24 mouse cellular contexts compared by ENCODE assay signal in the genomic region with DNA sequence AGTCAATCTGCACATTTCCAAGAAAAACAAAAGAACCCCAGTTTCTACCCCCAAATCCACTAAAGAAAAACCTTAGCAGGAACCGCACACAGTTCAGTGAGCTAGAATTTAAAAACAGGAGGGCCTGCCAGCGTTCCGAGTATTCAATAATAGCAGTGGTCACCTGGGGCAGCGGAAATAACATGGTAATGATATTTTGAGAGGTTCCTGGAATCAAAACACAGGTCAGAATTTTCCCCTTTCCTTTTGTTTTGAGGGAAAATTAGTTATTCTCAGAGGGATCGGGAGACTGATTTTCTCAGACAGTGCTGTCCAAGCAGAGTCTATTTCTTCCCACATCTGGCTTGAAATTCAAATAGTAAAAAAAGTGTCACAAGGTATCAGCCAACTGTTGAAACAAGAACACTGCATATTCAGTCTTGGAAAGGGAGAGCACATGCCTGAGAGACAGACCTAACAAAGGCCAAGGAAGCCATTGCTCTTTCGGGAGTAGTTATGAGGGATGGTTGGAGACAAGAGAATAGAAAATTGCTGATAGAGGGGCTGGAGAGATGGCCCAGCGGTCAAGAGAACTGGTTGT. TPM values are rescaled to one million over a fixed set of nuclear protein-coding genes. Genes with fewer than 3 reads are reported as not detected.
A peak's percentile ranks its signal among the peaks of the same experiment; 100 is the strongest.
DNase-seq lines count a peak whose midpoint lies in the region; ATAC-seq and TF ChIP-seq lines count a peak whose summit lies in the region.
"Had no signal": no experiment of that assay in that cellular context is flagged by ENCODE, and none has a peak within 500 bp of the region (broad histone marks: within the 10 kb centered on the region; RNA-seq: fewer than 3 reads in every experiment).

No protein-coding gene starts in this region.

- 31% methylated on average over 7 of the region's 7 CpGs for WGBS in heart, adult 2 months
- WGBS in kidney, embryonic 15.5 days: 72% methylated on average over 7 of the region's 7 CpGs
- 78% methylated on average over 7 of the region's 7 CpGs for WGBS in limb, embryonic 13.5 days
- WGBS in hindbrain, embryonic 10.5 days: 90% methylated on average over 7 of the region's 7 CpGs

- no peak for TF ChIP-seq EP300 in heart, adult 2 months (IDR thresholded peaks at IDR 0.05; ENCODE audit: insufficient read depth, low read depth, low read length)

- no peak overlapping the region for H3K4me2 ChIP-seq in kidney, embryonic 15.5 days
- no peak overlapping the region for H3K4me2 ChIP-seq in limb, embryonic 13.5 days (replicated peaks)
- H3K4me2 ChIP-seq: forebrain, embryonic 13.5 days; hindbrain, embryonic 15.5 days; liver, embryonic 11.5 days; neural tube, embryonic 13.5 days had no signal

- TF ChIP-seq CTCF in heart, adult 2 months (IDR thresholded peaks at IDR 0.05): no peak

- H3K27ac ChIP-seq in heart, adult 2 months: peak overlapping the region; percentile 62
- H3K27ac ChIP-seq in kidney, embryonic 15.5 days: peak overlapping the region; percentile 39; the same call in 1 of the 2 replicates
- H3K27ac ChIP-seq in limb, embryonic 13.5 days: peak overlapping the region; percentile 80
- no peak overlapping the region for H3K27ac ChIP-seq in hindbrain, embryonic 10.5 days
- H3K27ac ChIP-seq: forebrain, embryonic 13.5 days; hindbrain, embryonic 15.5 days; neural tube, embryonic 13.5 days had no signal

- no peak for TF ChIP-seq POLR2A in heart, adult 2 months (IDR thresholded peaks at IDR 0.05; ENCODE audit: insufficient read depth, low read depth, low read length)

- no peak overlapping the region for H3K4me3 ChIP-seq in heart, adult 2 months
- H3K4me3 ChIP-seq in kidney, embryonic 15.5 days (replicated peaks): no peak overlapping the region
- H3K4me3 ChIP-seq in limb, embryonic 13.5 days: no peak overlapping the region
- H3K4me3 ChIP-seq in hindbrain, embryonic 10.5 days: no peak overlapping the region
- H3K4me3 ChIP-seq: forebrain, embryonic 13.5 days; hindbrain, embryonic 15.5 days; megakaryocyte, embryonic 14.5 days; neural tube, embryonic 13.5 days had no signal

- H3K27me3 ChIP-seq in heart, adult 2 months (ENCODE audit: control insufficient read depth, insufficient read depth, low read length): no peaks in the 10 kb centered on the region
- H3K27me3 ChIP-seq in kidney, embryonic 15.5 days: no peaks in the 10 kb centered on the region
- no peaks in the 10 kb centered on the region for H3K27me3 ChIP-seq in limb, embryonic 13.5 days
- no peaks in the 10 kb centered on the region for H3K27me3 ChIP-seq in hindbrain, embryonic 10.5 days (ENCODE audit: insufficient read depth, poor library complexity, severe bottlenecking)
- H3K27me3 ChIP-seq: CH12.LX; forebrain, embryonic 13.5 days; hindbrain, embryonic 15.5 days; neural tube, embryonic 13.5 days had no signal

- H3K9ac ChIP-seq in heart, adult 2 months (ENCODE audit: low read depth, low read length): no peak overlapping the region
- no peak overlapping the region for H3K9ac ChIP-seq in kidney, embryonic 15.5 days
- no peak overlapping the region for H3K9ac ChIP-seq in limb, embryonic 13.5 days
- H3K9ac ChIP-seq: forebrain, embryonic 13.5 days; hindbrain, embryonic 15.5 days; neural tube, embryonic 13.5 days had no signal

- peaks cover 11% of the 10 kb centered on the region for H3K4me1 ChIP-seq in heart, adult 2 months (ENCODE audit: control insufficient read depth, insufficient read depth, low read length)
- peaks cover 26% of the 10 kb centered on the region for H3K4me1 ChIP-seq in kidney, embryonic 15.5 days
- H3K4me1 ChIP-seq in limb, embryonic 13.5 days: peaks cover 36% of the 10 kb centered on the region
- H3K4me1 ChIP-seq in hindbrain, embryonic 10.5 days (replicated peaks): peaks cover 11% of the 10 kb centered on the region; the same call in 1 of the 2 replicates

- H3K79me2 ChIP-seq in heart, adult 2 months (replicated peaks; ENCODE audit: control insufficient read depth, insufficient read depth, low read length): peaks cover 12% of the 10 kb centered on the region

- ATAC-seq in kidney, embryonic 15.5 days (replicated peaks; ENCODE audit: low FRiP score): no peak
- ATAC-seq in limb, embryonic 13.5 days (ENCODE audit: low FRiP score, low read depth): 0 out of 2 replicates have a peak, but pooled peaks have one; percentile 17
- ATAC-seq: forebrain, embryonic 13.5 days; intestine, embryonic 16.5 days had no signal

- peaks cover 13% of the 10 kb centered on the region for H3K36me3 ChIP-seq in heart, adult 2 months (ENCODE audit: control insufficient read depth, insufficient read depth, low read length)
- H3K36me3 ChIP-seq in kidney, embryonic 15.5 days: peaks cover 7% of the 10 kb centered on the region; the same call in 1 of the 2 replicates
- peaks cover 11% of the 10 kb centered on the region; the same call in 1 of the 2 replicates for H3K36me3 ChIP-seq in limb, embryonic 13.5 days
- peaks cover 13% of the 10 kb centered on the region for H3K36me3 ChIP-seq in hindbrain, embryonic 10.5 days
- H3K36me3 ChIP-seq: hindbrain, embryonic 15.5 days; neural tube, embryonic 13.5 days had no signal

- DNase-seq in heart, adult 2 months: no peak
- no peak for DNase-seq in heart, adult 8-10 months (ENCODE audit: low spot score)
- no peak for DNase-seq in kidney, adult 11 months
- DNase-seq in adipocyte (ENCODE audit: low spot score): peak; percentile 27
- no peak for DNase-seq in hindbrain, embryonic 10.5 days (ENCODE audit: low spot score)
- DNase-seq: adrenal gland, postnatal 25 days; cerebellum, adult 11-12 months; embryo, embryonic 11 days; gastrocnemius, postnatal 14 days; heart, postnatal 14 days; lung, adult 18-20 months; lung, postnatal 14 days; midbrain, embryonic 14.5 days; spleen, adult 18-20 months; thymus, adult 18-20 months had no signal

- H3K9me3 ChIP-seq in kidney, embryonic 15.5 days (replicated peaks): no peaks in the 10 kb centered on the region; the same call in none of the 2 replicates
- 0 out of 2 replicates have a peak, but pooled peaks cover 5% of the 10 kb centered on the region for H3K9me3 ChIP-seq in limb, embryonic 13.5 days
- 0 out of 2 replicates have a peak, but pooled peaks cover 4% of the 10 kb centered on the region for H3K9me3 ChIP-seq in hindbrain, embryonic 10.5 days
- H3K9me3 ChIP-seq: forebrain, embryonic 13.5 days; hindbrain, embryonic 15.5 days had no signal

- intact Hi-C loops in heart, adult 2 months (cut with DNase I): no loop called here

RNA-seq across cellular contexts. Expression of a gene that starts 59.0 kb away (rescaled TPM):
- total RNA-seq in heart, adult 2 months (2021): 10 to 100 TPM; 37.9 to 43.5 TPM
- polyA plus RNA-seq in heart, adult 2 months (2012; rRNA removed): 3.5 and 7.8 TPM in 2 replicates
- total RNA-seq in heart, adult 8-10 months (2022): 10 to 100 TPM; 35.5 to 39.2 (median 38.8) TPM
- polyA plus RNA-seq in kidney, embryonic 15.5 days (2015; fragmentation: Nextera tagmentation; extraction: Ambion mirVana): 80.9 and 83.9 TPM in 2 replicates
- 78.5 and 80.9 TPM in 2 replicates for polyA plus RNA-seq in limb, embryonic 13.5 days (2015; fragmentation: Nextera tagmentation; extraction: Ambion mirVana)
- polyA plus RNA-seq in hindbrain, embryonic 10.5 days (2016; fragmentation: Nextera tagmentation; extraction: Ambion mirVana): 82.3 and 113 TPM in 2 replicates
